Mouse (Mus musculus) hematopoietic multipotent progenitor cell, adult 10-12 weeks (in vitro differentiated cells): ENCODE results near the gene Olfr307. TPM values are rescaled to one million over a fixed set of nuclear protein-coding genes. Genes with fewer than 3 reads are reported as not detected.

Experiments used
- polyA plus RNA-seq: library from polyadenylated mRNA; stranded (reverse); fragments of >175 nt; gene quantifications from 2 replicates; pipeline ENCODE4 v1.2.3, GENCODE M21; 2012; ENCODE audit warnings: low replicate concordance

The Olfr307 gene
- polyA plus RNA-seq = not detected in 2 replicates

DNA sequence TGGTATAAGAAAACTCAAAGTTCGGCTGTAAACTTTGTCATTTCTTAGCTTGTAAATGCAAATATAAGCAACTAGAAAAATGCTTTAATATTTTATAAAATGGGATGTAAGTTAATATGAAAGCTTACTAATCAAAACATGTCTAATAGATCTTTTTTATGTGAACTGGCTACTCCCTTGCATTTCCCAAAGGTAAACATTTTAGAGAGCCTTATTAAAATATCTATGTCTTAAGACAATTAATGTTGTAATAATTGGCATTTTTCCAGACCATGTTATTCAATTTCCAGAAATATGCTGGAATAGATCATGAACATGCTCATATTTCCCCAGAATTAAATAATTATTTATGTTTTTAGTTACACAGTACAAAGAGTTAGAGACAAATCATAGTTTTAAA lies at the start of gene Olfr307:
TSS of gene Olfr307 (minus strand) at position 101 of the 400 bp plus-strand sequence.

DNA sequence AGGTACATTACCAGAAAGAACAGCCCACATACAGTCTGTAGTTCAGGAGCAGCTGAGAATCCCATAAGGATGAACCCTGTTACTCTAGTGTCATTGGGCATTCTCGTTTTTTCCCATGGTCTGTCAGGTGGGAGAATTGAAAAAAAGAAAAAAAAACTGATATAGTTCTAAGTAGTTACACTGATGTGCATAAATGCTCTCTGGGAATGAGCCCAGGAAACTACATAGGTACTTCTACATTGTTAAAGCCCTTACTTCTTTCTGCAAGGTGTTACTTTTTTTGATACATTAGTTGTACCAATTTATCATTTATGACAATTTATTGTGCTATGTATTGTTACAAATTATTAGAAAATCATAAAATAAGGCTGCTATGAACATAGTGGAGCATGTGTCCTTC lies 49.2 kb upstream of the Olfr307 start, which contains the start of gene Olfr304:
TSS of gene Olfr304 (minus strand) at position 101 of the 400 bp plus-strand sequence.

DNA sequence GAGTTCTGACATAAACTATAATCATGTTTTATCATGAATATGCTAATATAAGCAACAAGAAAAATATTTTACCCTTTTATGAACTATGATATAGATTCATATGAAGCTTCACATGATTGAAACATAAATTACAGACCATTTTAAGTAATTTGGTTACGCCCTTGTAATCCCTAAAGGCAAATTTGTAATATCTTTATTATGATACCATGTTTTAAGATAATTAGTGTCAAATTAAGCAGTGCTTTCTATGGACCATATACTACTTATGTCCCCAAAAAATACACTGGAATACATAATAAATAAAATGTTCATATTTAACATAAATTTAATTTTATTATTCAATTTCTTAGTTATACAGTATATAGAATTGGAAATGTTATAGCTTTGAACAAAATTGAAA lies 29.4 kb upstream of the Olfr307 start, which contains the start of gene Olfr305:
TSS of gene Olfr305 (minus strand) at position 101 of the 400 bp plus-strand sequence.

DNA sequence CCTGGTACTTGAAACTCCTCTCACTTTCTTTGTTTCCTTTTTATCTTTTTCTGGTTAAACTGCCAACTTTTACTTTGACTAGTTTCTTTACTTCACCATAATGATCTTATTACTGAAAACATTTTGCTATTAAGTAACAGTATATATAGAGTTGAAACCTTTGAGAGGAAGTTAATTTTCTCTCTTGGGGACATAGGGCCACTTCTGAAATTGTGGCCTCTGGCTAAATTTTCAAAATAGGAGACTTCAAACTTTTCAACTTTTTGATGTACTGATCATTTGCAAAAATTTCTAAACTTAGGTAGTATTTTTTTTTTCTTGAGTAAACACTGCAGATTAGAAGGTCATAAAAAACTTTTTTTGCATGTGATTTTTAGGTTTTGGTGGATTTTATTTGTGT lies 11.9 kb downstream of the Olfr307 start, which contains the start of gene Olfr308:
TSS of gene Olfr308 (minus strand) at position 101 of the 400 bp plus-strand sequence.

DNA sequence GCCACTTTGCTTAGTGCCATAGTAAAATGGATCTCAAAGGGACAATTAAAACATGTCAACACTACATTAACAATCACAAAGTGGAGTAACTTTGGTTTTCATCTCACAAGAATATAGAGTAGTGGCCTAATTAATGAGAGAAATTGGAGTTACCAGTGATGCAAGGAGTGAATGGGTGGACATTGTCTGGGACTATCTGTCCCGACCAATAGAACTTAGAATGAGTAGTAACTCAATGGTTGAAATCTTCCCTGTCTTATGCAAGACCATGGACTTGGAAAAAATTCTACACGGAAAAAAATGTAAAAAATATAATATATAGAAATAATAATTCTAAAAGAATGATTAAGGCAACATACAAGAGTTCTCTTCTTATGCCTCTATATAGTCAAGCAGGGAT lies 23.8 kb downstream of the Olfr307 start, which contains the start of gene Olfr309:
TSS of gene Olfr309 (minus strand) at position 101 of the 400 bp plus-strand sequence.

Other genes starting within 250 kb of the Olfr307 start
- gene Vmn2r75, start 165.8 kb downstream of the Olfr307 start, polyA plus RNA-seq = not detected in 2 replicates
- not detected in 2 replicates for gene Vmn2r76, start 91.3 kb downstream of the Olfr307 start, polyA plus RNA-seq
- gene Olfr310, start 60.4 kb downstream of the Olfr307 start, polyA plus RNA-seq = not detected in 2 replicates
- gene Olfr309, start 23.9 kb downstream of the Olfr307 start, polyA plus RNA-seq = not detected in 2 replicates
- not detected in 2 replicates for gene Olfr308, start 12.0 kb downstream of the Olfr307 start, polyA plus RNA-seq
- gene Olfr305, start 29.3 kb upstream of the Olfr307 start, polyA plus RNA-seq = not detected in 2 replicates
- gene Olfr304, start 49.1 kb upstream of the Olfr307 start, polyA plus RNA-seq = not detected in 2 replicates
- not detected in 2 replicates for gene Olfr303, start 60.2 kb upstream of the Olfr307 start, polyA plus RNA-seq
- gene Olfr301, start 66.3 kb upstream of the Olfr307 start, polyA plus RNA-seq = not detected in 2 replicates
- not detected in 2 replicates for gene Olfr299, start 122.3 kb upstream of the Olfr307 start, polyA plus RNA-seq
- gene Olfr298, start 154.9 kb upstream of the Olfr307 start, polyA plus RNA-seq = not detected in 2 replicates
- gene Olfr297, start 182.4 kb upstream of the Olfr307 start, polyA plus RNA-seq = not detected in 2 replicates
- gene Olfr295, start 246.3 kb upstream of the Olfr307 start, polyA plus RNA-seq = not detected in 2 replicates